Mouse (Mus musculus) urinary bladder, postnatal 36 days (tissue): ENCODE results near the gene Ltbp4.

Experiments used
- DNase-seq, 2 experiments: peaks; one replicate each; pipeline ENCODE4 v3.0.0; 2022; ENCODE audit warnings: low spot score in 2 of 2, mixed read lengths in 1 of 2

Ltbp4 gene

GRCm38 (mm10) chr7:27258205-27258899 is 79.1 kb downstream of the Ltbp4 start, which contains the start of gene Numbl:
Gene Numbl (plus strand): TSS chr7:27258433.
- peak; percentile 91 to 95 for DNase-seq

GRCm38 (mm10) chr7:27257852-27258204 is 79.7 kb downstream of the Ltbp4 start:
- no peak for DNase-seq

- peak in 1 of 2 experiments; percentile 42 for DNase-seq
These were observed 80.2 kb downstream of the Ltbp4 start for GRCm38 (mm10) chr7:27257046-27257851.

GRCm38 (mm10) chr7:27255721-27256120 is 81.8 kb downstream of the Ltbp4 start:
- DNase-seq = no peak
